Mouse (Mus musculus): ENCODE results near the gene Gm43720. TPM values are rescaled to one million over a fixed set of nuclear protein-coding genes. Genes with fewer than 3 reads are reported as not detected.
A peak's percentile ranks its signal among the peaks of the same experiment; 100 is the strongest.

The Gm43720 gene
- polyA plus RNA-seq, 1 experiment from 2014 or later: 0.16 TPM

- H3K27me3 ChIP-seq (ENCODE audit: insufficient read depth, poor library complexity, severe bottlenecking): no peaks in the 10 kb centered on the region
- WGBS: 54% methylated on average over 7 of the region's 7 CpGs
- H3K4me1 ChIP-seq: peaks cover 69% of the 10 kb centered on the region
- peak overlapping the region; percentile 31 for H3K27ac ChIP-seq
- DNase-seq (ENCODE audit: low spot score): no peak
- H3K4me3 ChIP-seq: no peak overlapping the region
- peaks cover 44% of the 10 kb centered on the region for H3K36me3 ChIP-seq
- no peaks in the 10 kb centered on the region for H3K9me3 ChIP-seq
Measured at GRCm38 (mm10) chr5:138258993-138259392, 20.8 kb downstream of the Gm43720 start.

- 77% methylated on average over 6 of the region's 6 CpGs for WGBS
- Histone ChIP-seq H3K27me3 (ENCODE audit: insufficient read depth, poor library complexity, severe bottlenecking) (no peaks in the 10 kb centered on the region), H3K4me1 (peaks cover 68% of the 10 kb centered on the region), H3K9me3 (no peaks in the 10 kb centered on the region), H3K4me3 (no peak overlapping the region), H3K27ac (peak overlapping the region; percentile 31), H3K36me3 (peaks cover 44% of the 10 kb centered on the region)
- peak; percentile 74 for DNase-seq (ENCODE audit: low spot score)
Measured at GRCm38 (mm10) chr5:138258542-138258941, 21.2 kb downstream of the Gm43720 start.

GRCm38 (mm10) chr5:138258078-138258477, 21.7 kb downstream of the Gm43720 start:
- Histone ChIP-seq H3K4me1 (peaks cover 63% of the 10 kb centered on the region), H3K27me3 (ENCODE audit: insufficient read depth, poor library complexity, severe bottlenecking) (no peaks in the 10 kb centered on the region), H3K27ac (peak overlapping the region; percentile 31; the same call in 1 of the 2 replicates), H3K9me3 (no peaks in the 10 kb centered on the region), H3K36me3 (peaks cover 44% of the 10 kb centered on the region), H3K4me3 (no peak overlapping the region)
- no peak for DNase-seq (ENCODE audit: low spot score)
- 87% methylated on average over 3 of the region's 3 CpGs for whole genome bisulfite sequencing

GRCm38 (mm10) chr5:138257585-138257978, 22.2 kb downstream of the Gm43720 start:
- Histone ChIP-seq H3K27ac (no peak overlapping the region), H3K9me3 (no peaks in the 10 kb centered on the region), H3K27me3 (ENCODE audit: insufficient read depth, poor library complexity, severe bottlenecking) (no peaks in the 10 kb centered on the region), H3K36me3 (peaks cover 44% of the 10 kb centered on the region), H3K4me1 (peaks cover 58% of the 10 kb centered on the region), H3K4me3 (no peak overlapping the region)
- WGBS: 93% methylated on average over 4 of the region's 4 CpGs
- DNase-seq (ENCODE audit: low spot score): no peak

- Histone ChIP-seq H3K9me3 (no peaks in the 10 kb centered on the region), H3K4me1 (peaks cover 53% of the 10 kb centered on the region), H3K27me3 (ENCODE audit: insufficient read depth, poor library complexity, severe bottlenecking) (no peaks in the 10 kb centered on the region), H3K36me3 (peaks cover 41% of the 10 kb centered on the region), H3K27ac (no peak overlapping the region), H3K4me3 (no peak overlapping the region)
- no peak for DNase-seq (ENCODE audit: low spot score)
- WGBS: 79% methylated on average over 10 of the region's 10 CpGs
Measured at GRCm38 (mm10) chr5:138256966-138257584, 22.7 kb downstream of the Gm43720 start.

- H3K27ac ChIP-seq: peak overlapping the region; percentile 87
- no peaks in the 10 kb centered on the region for H3K27me3 ChIP-seq (ENCODE audit: insufficient read depth, poor library complexity, severe bottlenecking)
- peak overlapping the region; percentile 76 for H3K4me3 ChIP-seq
- H3K4me1 ChIP-seq: peaks cover 43% of the 10 kb centered on the region
- no peak for DNase-seq (ENCODE audit: low spot score)
- WGBS: 19% methylated on average over 7 of the region's 7 CpGs
- peaks cover 31% of the 10 kb centered on the region for H3K36me3 ChIP-seq
- H3K9me3 ChIP-seq: no peaks in the 10 kb centered on the region
Measured at GRCm38 (mm10) chr5:138256094-138256467, 23.7 kb downstream of the Gm43720 start.

GRCm38 (mm10) chr5:138255353-138256093, 24.2 kb downstream of the Gm43720 start, which contains the start of gene Lamtor4:
Gene Lamtor4, plus strand, starts transcription at chr5:138255482.
- Histone ChIP-seq H3K36me3 (peaks cover 26% of the 10 kb centered on the region), H3K9me3 (no peaks in the 10 kb centered on the region), H3K27ac (peak within 1 kb of the TSS; percentile 87), H3K27me3 (ENCODE audit: insufficient read depth, poor library complexity, severe bottlenecking) (no peaks in the 10 kb centered on the region), H3K4me3 (peak within 1 kb of the TSS; percentile 76), H3K4me1 (peaks cover 38% of the 10 kb centered on the region)
- peak; percentile 99 for DNase-seq (ENCODE audit: low spot score)
- WGBS: under 1% methylated on average over 38 of the region's 38 CpGs

- Histone ChIP-seq H3K4me1 (peaks cover 13% of the 10 kb centered on the region), H3K27ac (no peak overlapping the region), H3K9me3 (no peaks in the 10 kb centered on the region), H3K4me3 (no peak overlapping the region), H3K36me3 (peaks cover 4% of the 10 kb centered on the region; the same call in 1 of the 2 replicates), H3K27me3 (ENCODE audit: insufficient read depth, poor library complexity, severe bottlenecking) (no peaks in the 10 kb centered on the region)
- WGBS: 86% methylated on average over 3 of the region's 3 CpGs
- DNase-seq (ENCODE audit: low spot score): no peak
Measured at GRCm38 (mm10) chr5:138253061-138253460, 26.7 kb downstream of the Gm43720 start.

GRCm38 (mm10) chr5:138251144-138251543, 28.6 kb downstream of the Gm43720 start:
- DNase-seq (ENCODE audit: low spot score): no peak
- no peak overlapping the region for H3K27ac ChIP-seq
- H3K4me3 ChIP-seq: no peak overlapping the region
- H3K9me3 ChIP-seq: no peaks in the 10 kb centered on the region
- no peaks in the 10 kb centered on the region for H3K36me3 ChIP-seq
- WGBS: 79% methylated on average over 12 of the region's 12 CpGs
- no peaks in the 10 kb centered on the region for H3K27me3 ChIP-seq (ENCODE audit: insufficient read depth, poor library complexity, severe bottlenecking)
- peaks cover 5% of the 10 kb centered on the region for H3K4me1 ChIP-seq

GRCm38 (mm10) chr5:138241511-138241910, 38.2 kb downstream of the Gm43720 start:
- WGBS: 29% methylated on average over 2 of the region's 2 CpGs
- Histone ChIP-seq H3K27ac (no peak overlapping the region), H3K9me3 (no peaks in the 10 kb centered on the region), H3K4me1 (no peaks in the 10 kb centered on the region), H3K27me3 (ENCODE audit: insufficient read depth, poor library complexity, severe bottlenecking) (no peaks in the 10 kb centered on the region), H3K4me3 (no peak overlapping the region), H3K36me3 (no peaks in the 10 kb centered on the region)
- no peak for DNase-seq (ENCODE audit: low spot score)

- H3K27ac ChIP-seq: no peak overlapping the region
- no peak for DNase-seq (ENCODE audit: low spot score)
Measured at GRCm38 (mm10) chr5:138234224-138234623, 45.5 kb downstream of the Gm43720 start.

GRCm38 (mm10) chr5:138233778-138234177, 46.0 kb downstream of the Gm43720 start:
- Histone ChIP-seq H3K27ac (no peak overlapping the region), H3K9me3 (no peaks in the 10 kb centered on the region), H3K36me3 (no peaks in the 10 kb centered on the region), H3K4me3 (no peak overlapping the region), H3K4me1 (no peaks in the 10 kb centered on the region), H3K27me3 (ENCODE audit: insufficient read depth, poor library complexity, severe bottlenecking) (no peaks in the 10 kb centered on the region)
- WGBS: 81% methylated on average over 2 of the region's 2 CpGs
- no peak for DNase-seq (ENCODE audit: low spot score)

More at GRCm38 (mm10) chr5:138234224-138234623, 45.5 kb downstream of the Gm43720 start:
- H3K9me3 ChIP-seq: no peaks in the 10 kb centered on the region
- no peaks in the 10 kb centered on the region for H3K36me3 ChIP-seq
- H3K4me1 ChIP-seq: no peaks in the 10 kb centered on the region
- no peak overlapping the region for H3K4me3 ChIP-seq
- no peaks in the 10 kb centered on the region for H3K27me3 ChIP-seq (ENCODE audit: insufficient read depth, poor library complexity, severe bottlenecking)

- Histone ChIP-seq H3K4me3 (no peak overlapping the region), H3K4me1 (no peaks in the 10 kb centered on the region), H3K36me3 (no peaks in the 10 kb centered on the region), H3K27ac (no peak overlapping the region), H3K9me3 (no peaks in the 10 kb centered on the region), H3K27me3 (ENCODE audit: insufficient read depth, poor library complexity, severe bottlenecking) (no peaks in the 10 kb centered on the region)
- 83% methylated on average over 3 of the region's 3 CpGs for WGBS
- no peak for DNase-seq (ENCODE audit: low spot score)
Measured at GRCm38 (mm10) chr5:138229511-138229910, 50.2 kb downstream of the Gm43720 start.
